Mouse (Mus musculus): ENCODE results near the gene Klhl28. TPM values are rescaled to one million over a fixed set of nuclear protein-coding genes. Genes with fewer than 3 reads are reported as not detected.

The Klhl28 gene
- 10 to 100 TPM; 10.5 to 10.8 TPM for total RNA-seq (2021)
- long read RNA-seq, experiment 1 = 0 reads
- long read RNA-seq, experiment 2 = 0 reads

DNA sequence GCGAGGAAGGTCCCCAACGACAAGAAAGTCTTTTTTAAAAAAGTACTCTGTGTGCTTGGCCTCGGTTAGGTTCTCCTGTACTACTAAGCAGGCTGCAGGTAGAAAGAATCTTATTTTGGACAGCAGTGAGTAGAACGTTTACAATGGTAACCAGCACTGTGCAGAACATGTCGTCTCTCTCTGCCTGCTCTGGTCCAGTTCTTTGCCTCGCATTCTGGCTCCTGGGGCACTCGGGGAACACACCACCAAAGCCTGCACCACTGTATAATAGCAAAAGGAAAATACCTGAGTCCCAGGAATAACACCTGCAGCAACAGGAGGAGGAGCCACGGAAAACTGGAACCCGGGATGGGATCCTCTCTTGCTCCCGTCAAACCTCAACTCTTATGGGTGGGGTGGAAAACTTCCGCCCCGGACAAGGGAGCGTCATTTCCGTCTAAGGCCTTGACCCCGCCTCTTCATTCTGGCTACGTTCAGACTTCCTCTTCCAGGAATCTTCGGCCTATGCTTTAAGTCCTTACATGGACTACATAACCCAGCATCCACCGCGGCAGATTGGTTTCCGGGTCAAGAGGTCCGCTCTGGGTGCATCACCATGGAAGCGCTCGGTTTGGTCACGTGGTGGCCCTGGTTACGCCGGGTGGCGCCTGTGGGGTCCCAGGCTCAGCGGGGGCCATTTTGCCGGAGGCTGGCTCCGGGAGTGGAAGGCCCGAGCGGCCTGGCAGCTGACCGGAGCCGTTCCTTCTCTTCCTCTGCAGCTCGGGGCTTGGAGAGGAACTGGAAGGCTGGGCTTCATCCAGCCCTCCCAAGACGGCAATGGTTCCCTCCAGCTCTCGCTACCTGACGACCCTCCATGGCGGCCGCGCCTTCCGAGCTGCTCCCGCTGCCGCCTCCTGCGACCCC, at the start of gene Klhl28, which contains the start of gene Togaram1:
TSS of gene Klhl28 (minus strand) at position 411 of the 903 bp plus-strand sequence.
TSS of gene Togaram1 (plus strand) at position 681 of the 903 bp plus-strand sequence.
- peak; percentile 97 for DNase-seq

DNA sequence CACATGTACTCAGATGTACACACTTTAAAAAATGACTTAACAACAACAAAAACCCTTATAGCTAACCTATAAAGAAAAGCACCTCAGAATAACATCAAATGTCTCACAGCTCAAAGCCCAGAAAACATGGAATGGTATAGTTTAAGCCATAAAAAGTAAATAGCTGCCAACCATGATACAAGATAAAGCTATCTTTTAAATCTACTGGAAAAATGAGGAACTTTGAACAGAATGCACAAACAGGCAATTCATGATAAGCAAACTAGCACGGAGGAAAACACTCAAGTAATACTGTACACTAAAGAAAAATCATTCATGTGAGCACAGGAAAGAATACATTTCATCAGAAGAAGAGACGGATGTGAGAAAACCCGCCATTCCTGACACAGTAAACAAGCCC, 42.4 kb upstream of the Klhl28 start:
- no peak for DNase-seq

DNA sequence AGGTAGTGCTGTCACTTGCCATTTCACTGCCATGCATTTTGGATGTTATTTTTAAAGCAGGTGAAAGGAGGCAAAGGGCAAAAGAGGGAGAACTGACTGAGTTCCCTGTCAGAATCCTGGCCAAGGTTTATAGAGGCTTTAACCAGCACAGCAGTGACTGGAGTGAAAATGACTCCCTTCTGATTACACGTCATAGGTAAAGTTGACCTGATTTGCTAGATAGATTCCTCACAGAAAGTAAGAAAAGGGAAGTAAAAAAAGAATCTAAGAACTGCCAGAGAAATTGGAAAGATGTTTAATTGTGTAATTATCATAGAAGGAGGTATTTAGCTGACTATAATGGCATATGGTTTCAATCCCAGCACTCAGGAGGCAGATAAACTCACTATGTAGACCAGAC, 12.2 kb upstream of the Klhl28 start:
- no peak for DNase-seq

DNA sequence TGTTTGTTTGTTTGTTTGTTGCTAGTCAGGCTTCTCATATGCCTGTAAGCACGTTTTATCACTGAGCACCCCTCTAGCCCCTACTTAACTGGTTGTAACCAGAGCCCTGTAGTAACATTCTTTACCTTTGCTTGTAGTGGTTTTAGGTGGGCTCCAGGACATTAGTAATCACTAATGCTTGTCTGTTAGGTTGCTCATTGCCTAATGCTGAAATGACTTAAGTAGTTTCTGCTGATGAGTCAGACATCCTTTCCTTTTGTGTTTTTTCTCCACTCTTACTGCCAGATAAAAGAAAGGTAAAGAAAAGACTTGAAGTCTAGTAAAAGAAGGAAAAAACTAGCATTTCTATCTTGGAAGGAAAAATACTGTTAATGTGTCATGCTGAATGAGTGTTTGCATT, 10.9 kb upstream of the Klhl28 start:
- DNase-seq = no peak

DNA sequence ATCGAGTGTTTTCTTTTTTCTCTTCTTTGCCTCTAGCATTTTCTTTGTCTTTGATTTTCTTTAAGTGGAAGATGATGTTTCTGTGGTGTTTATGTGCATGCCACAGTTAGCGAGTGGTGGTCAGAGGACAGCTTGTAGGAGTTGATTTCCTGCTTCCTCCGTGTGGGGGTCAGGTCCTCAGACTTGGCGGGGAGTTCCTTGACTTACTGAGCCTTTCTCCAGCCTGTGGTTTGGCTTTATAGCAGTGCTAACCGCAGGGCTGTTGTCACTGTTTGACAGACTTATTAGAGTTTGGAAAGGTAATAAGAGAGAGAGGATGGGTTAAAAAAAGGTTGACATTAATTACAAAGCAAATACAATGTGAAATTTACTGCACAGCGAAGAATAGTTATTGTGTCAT, 10.2 kb upstream of the Klhl28 start:
- DNase-seq = no peak

DNA sequence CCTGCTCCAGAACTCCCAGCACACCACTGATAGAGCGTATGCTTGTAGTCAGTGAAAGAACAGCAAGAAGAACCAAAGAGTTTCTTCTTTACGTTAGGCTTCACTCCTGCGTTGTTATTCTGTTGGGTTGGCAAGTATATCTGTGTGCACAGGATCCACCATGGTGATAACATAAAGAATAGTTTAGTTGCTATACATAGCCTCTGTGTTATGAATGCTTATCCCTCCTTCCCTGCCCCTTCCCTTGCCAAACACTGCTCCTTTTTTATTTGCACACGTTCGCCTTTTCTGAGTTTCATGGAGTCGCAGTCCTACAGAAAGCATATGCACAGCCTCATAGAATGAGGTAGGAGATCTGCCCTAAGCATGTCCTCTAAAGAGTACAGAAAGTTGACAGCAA, 6.7 kb upstream of the Klhl28 start:
- no peak for DNase-seq

DNA sequence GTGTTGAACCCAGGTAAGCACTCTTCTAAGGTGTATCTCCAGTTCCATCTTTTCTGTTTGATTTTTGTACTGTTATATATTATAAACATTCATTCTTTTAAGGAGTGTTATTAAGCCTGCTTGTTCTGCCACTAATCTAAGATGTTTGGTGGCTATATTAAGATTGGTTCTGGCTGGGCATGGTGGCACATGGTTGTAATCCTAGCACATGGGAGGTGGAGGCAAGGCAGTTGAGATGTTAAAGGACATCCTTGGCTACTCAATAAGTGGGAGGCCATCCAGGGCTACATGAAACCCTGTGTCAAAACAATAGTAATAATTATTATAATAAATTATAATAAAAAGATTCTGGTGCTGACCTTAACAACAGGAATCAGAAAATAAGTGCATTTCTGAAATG, 6.1 kb upstream of the Klhl28 start:
- no peak for DNase-seq

DNA sequence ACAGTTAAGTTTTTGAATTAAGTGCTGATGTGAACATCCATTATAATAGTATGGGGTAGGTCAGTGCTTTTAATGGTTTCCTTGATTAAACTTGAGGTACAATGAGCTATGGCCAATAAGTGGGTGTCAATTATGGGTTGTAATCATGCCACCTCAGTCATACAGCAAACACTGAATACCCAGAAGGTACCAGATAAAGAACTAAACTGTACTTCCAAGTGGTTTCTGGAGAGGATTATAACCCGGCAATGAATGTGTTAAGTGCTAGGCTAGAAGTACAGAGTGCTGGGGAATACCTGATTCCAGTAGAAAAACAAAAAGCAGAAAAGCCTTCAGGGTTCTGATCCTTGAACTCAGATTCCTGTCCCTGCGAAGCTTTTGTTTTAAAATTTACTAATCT, 2.7 kb upstream of the Klhl28 start:
- no peak for DNase-seq

DNA sequence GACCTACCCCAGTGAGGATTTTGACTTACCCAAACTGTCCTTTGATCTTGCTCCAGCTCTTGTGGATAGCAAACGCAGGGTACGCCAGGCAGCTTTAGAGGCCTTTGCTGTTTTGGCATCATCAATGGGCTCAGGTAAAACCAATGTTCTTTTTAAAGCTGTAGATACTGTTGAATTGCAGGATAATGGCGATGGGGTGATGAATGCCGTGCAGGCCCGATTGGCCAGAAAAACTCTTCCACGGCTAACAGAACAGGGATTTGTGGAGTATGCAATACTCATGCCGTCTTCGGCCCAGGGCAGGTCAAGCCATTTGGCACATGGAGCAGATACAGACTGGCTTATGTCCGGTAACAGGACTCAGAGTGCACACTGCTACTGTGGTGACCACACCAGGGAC, 2.1 kb upstream of the Klhl28 start:
- DNase-seq = no peak

DNA sequence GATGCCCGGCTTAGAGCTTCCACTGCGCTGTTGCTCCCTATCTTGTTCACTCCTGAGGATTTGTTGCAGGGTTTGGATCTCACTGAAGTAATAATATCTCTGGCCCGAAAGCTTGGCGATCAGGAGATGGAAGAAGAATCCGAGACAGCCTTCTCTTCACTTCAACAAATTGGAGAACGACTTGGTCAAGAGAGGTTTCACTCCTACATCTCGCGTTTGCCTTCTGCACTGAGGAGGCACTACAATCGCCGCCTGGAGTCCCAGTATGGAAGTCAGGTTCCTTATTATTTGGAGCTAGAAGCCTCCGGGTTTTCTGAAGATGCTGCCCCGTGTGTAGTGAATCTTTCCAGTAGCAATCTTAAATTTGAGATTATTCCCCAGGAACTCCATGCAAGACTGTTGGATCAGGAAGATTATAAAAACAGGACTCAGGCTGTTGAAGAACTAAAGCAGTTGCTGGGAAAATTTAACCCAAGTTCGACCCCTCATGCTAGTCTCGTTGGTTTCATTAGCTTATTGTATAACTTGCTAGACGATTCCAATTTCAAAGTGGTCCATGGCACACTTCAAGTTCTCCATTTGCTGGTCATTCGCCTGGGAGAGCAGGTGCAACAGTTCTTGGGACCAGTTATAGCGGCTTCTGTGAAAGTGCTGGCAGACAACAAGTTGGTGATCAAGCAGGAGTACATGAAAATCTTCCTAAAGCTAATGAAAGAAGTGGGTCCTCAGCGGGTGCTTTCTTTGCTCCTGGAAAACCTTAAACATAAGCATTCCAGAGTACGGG, 1.5 kb upstream of the Klhl28 start:
- DNase-seq = no peak

DNA sequence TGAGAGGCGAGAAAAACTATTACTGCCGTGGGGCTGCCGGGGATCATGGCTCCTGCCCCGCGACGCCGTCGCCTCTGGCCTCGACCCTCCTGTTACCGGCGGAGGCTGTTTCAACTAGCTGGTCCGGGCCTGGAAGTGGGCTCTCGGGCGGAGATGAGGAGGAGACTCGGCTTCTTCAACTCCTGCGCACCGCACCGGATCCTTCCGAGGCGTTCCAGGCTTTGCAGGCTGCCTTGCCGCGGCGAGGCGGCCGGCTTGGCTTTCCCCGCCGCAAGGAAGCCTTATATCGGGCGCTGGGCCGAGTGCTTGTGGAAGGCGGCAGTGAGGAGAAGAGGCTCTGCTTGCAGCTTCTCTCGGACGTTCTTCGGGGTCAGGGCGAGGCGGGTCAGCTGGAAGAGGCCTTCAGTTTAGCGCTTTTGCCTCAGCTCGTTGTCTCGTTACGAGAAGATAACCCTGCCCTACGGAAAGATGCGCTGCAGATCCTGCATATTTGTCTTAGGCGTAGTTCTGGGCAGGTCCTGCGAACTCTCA, 832 bp upstream of the Klhl28 start:
- DNase-seq = peak; percentile 55

DNA sequence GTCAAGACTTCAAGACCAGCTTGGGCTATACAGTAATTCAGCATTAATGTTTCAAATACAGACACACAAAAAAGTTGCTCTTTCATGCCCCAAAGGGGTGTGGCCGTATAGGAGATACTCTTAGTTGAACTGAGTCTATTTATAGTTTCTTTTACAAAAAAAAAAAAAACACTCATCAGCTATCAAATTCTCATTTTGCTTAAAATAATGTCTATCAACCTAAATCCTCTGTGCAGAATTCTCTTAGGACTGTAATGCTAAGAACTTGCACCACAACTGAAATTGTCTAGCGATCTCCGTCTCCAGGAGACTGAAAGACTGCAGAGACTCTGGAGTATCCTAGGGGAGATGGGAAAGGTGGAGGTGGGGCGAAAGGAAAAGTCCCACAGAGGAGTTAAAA, 774 bp downstream of the Klhl28 start:
- DNase-seq = no peak

DNA sequence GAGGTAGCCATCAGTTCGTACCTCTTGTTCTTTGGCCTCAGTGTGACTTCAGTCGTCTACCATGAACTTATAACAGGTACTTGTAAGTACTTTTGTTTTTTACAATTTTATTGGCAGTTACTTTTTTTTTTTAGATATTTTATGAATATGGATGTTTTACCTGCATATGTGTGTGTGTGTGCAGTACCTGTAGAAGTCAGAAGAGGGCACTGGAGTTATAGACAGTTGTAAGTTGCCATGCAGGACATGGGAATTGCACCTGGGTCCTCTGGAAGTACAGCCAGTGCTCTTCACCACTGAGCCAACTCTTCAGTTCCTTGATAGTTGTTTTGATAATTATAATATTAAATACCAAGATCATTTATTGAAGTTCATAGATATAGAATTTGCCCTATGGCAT, 27.8 kb downstream of the Klhl28 start:
- no peak for DNase-seq

DNA sequence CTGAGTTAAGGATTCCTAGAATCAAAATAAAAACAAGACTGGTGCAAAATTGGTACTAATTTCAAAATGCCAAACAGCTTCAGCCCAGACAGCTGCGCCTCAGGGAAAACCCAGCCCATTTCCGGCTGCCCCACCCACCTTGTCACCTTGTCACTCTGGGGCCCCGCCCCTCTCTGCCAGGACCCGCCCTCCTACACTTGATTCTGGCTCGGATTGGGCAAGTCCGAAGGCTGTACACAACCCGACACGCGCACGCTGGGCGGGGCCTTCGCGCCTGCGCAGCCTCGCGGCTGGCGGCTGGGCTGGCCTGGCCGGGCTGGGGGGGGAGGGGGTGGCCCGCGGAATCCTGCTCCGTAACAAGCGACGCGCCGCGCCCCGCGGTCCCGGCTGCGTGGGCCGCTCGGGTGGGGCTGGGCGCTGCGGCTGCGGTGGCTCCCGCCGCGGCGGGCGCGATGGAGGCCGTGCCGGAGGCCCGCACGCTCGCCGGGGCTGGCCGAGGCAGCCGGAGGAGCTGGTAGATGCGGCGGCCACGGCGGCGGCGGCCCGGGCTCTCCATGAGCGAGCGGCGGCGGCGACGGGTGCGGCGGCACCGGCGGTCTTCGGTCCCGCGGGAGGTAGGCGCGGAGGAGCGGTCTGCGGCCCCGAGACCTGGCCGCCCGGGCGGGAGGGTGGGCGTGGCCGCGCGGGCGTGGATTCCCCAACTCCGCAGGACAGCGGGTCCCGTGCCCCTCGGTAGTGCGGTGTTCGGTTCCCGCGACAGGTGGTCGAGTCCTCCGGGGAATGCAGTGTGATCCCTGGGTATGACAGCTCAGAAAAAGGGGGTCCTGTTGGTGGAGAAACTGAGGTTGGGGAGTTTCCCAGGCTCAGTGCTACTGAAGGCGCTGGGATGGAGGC, 47.5 kb downstream of the Klhl28 start, which contains the start of gene Gm527:
TSS of gene Gm527 (plus strand) at position 329 of the 894 bp plus-strand sequence.
- peak; percentile 94 for DNase-seq

DNA sequence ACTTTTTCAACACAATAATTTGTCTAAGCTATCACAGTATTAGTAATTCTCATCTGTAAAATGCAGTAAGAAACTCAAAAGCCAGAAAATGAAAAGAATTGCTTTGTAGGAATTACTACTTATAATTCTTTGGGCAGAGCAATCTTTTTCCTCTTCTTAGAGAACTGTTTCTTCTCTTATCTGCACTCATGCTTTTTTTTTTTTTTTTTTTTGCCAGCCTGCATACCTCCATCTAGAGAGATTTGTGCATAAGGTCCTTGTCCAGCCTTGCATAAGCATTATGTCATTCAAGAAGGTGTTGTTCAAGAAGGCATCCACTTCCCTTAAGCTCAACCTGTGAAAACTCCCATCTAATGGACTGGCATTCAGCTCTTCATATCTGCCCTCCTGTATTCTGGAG, 48.6 kb downstream of the Klhl28 start:
- DNase-seq = no peak

DNA sequence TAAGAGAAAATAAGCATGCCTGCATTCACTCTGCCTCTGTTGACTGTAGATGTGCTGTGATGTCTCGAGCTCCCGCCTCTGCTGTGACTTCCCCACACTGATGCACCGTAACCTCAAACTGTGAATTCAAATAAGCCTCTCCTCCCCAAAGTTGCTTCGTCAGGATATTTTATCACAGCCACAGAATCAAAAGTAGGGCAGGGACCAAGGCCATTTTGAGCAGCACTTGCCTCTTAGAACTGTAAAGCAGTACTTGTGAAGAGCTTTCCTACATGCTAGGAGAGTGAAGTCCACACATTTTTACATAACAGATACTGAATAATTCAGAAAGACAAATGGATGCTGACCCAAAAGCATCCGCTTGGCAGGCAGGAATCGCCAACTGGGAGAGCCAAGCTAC, 52.3 kb downstream of the Klhl28 start:
- no peak for DNase-seq

DNA sequence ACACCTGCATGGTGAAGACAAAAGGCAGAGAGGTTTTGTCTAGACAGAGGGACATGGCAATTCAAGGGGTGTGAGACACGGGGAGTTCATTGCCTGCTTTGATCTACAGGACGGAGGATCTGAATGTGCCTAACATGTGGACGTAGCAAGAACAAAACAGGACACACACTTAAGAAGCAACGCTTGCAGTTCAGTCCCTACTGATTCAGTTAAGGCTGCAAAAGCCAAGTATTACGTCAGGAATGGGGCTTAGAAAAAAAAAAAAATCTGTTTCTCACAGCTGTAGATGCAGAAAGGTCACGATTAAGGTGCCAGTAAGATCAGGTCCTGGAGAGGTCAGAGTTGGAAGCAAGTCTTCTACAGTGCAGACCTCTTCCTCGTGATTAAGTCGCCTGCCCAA, 62.1 kb downstream of the Klhl28 start:
- no peak for DNase-seq

DNA sequence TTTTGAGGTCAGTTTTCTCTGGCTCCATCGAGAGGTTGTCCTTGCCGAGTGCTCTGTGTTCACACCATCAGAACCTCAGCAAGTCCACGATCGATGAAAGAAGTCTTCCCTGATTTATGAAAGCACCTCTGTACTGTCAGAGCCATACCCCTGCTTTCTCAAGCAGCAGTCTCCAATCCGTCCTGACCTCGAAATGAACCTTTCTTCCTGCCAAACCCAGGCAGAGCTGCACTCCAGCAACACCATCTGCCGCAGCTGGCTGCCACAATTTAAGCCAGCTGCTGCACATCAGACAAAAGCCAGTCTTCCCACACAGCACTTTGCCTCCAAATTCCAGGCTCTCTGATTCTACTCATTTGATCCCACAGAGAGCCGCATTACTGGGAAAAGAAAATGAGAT, 62.8 kb downstream of the Klhl28 start:
- peak; percentile 52 for DNase-seq

DNA sequence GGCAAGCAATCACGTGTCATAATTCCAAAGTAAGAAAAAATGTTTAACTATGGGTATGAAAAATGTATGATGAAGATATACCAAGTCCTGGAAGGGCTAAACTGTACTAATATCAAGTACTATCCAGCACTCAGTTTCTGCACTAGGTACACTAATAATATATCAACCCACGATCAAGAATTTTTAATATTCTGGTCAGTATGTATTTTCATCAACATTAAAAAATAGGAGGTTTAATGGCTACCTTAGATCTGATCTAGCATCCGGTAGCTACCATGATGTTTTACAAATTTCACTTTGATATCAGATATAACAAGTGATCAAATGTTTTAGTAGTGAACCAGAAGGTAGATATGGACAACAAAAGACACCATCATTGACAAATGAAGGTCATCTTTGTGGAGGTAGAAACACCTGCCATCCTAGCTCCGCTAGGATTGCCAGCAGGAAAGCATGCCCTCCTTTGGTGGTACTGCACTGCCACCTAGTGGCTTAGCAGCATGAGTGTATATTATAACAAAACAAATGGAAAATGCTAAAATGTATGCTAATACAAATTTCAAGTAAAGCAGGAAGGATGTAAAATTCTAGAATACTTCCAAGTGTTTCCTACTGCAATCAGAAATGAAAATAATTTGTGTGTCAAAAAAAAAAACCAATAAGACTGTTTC, 68.1 kb downstream of the Klhl28 start:
- peak; percentile 68 for DNase-seq
